Mouse (Mus musculus) hindbrain, embryonic 16.5 days (tissue): ENCODE results near the gene Spock1. TPM values are rescaled to one million over a fixed set of nuclear protein-coding genes. Genes with fewer than 3 reads are reported as not detected.

Source experiments
- ATAC-seq: fragments of 200-750 bp; cut with Nextera tagmentation; 2 replicates; pipeline ENCODE4 v1.8.0; 2017; ENCODE audit warnings: moderate TSS enrichment, moderate library complexity
- H3K27ac ChIP-seq: fragments of 300-500 bp; sonication (generic); 2 replicates; pipeline ENCODE4 v1.5.1; 2014; ENCODE audit warnings: low read depth, mild to moderate bottlenecking, control low read depth, low read length, moderate library complexity
- H3K27me3 ChIP-seq: fragments of 300-500 bp; sonication (generic); replicated peaks from 2 replicates; pipeline ENCODE4 v1.6.1; 2014; ENCODE audit warnings: low read length; ENCODE audit not compliant: control insufficient read depth, insufficient read depth
- H3K36me3 ChIP-seq: fragments of 300-500 bp; sonication (generic); 2 replicates; pipeline ENCODE4 v1.6.1; 2014; ENCODE audit warnings: mild to moderate bottlenecking, low read length, moderate library complexity, mixed read lengths; ENCODE audit not compliant: control insufficient read depth, insufficient read depth
- H3K4me1 ChIP-seq: fragments of 300-500 bp; sonication (generic); 2 replicates; pipeline ENCODE4 v1.6.1; 2014; ENCODE audit warnings: low read depth, low read length; ENCODE audit not compliant: control insufficient read depth, insufficient read depth
- H3K4me2 ChIP-seq: fragments of 300-500 bp; sonication (generic); 2 replicates; pipeline ENCODE4 v1.6.1; 2014; ENCODE audit warnings: mild to moderate bottlenecking, low read length, control low read depth, moderate library complexity
- H3K4me3 ChIP-seq: fragments of 300-500 bp; sonication (generic); 2 replicates; pipeline ENCODE4 v1.5.1; 2014; ENCODE audit warnings: mild to moderate bottlenecking, low read length, control low read depth, moderate library complexity
- H3K9ac ChIP-seq: fragments of 300-500 bp; sonication (generic); 2 replicates; pipeline ENCODE4 v1.6.1; 2014; ENCODE audit warnings: low read depth, mild to moderate bottlenecking, control low read depth, low read length, moderate library complexity
- H3K9me3 ChIP-seq: fragments of 300-500 bp; sonication (generic); 2 replicates; pipeline ENCODE4 v1.6.1; 2014; ENCODE audit warnings: mild to moderate bottlenecking, low read length, moderate library complexity; ENCODE audit not compliant: control insufficient read depth
- WGBS: fragments of 180-500 bp; shearing (Covaris S2); extraction: QIAGEN DNeasy Blood & Tissue Kit; methylation state at CpG from one replicate; pipeline ENCODE4 v1.1.7; 2014; 5-methylcytosine and 5-hydroxymethylcytosine counted together
- polyA plus RNA-seq: library from polyadenylated mRNA; unstranded; fragments of >200 nt; fragmentation: Nextera tagmentation; extraction: Ambion mirVana; gene quantifications from 2 replicates; pipeline ENCODE4 v1.2.1, GENCODE M21; 2015

Spock1 gene
- polyA plus RNA-seq, 1 experiment from 2014 or later, result 83.3 TPM

GRCm38 (mm10) chr13:57806816-57807215 is 101.3 kb downstream of the Spock1 start:
- Histone ChIP-seq H3K4me2 (no peak overlapping the region), H3K4me1 (peaks cover 5% of the 10 kb centered on the region), H3K27ac (no peak overlapping the region), H3K36me3 (no peaks in the 10 kb centered on the region), H3K9ac (no peak overlapping the region), H3K4me3 (no peak overlapping the region), H3K9me3 (no peaks in the 10 kb centered on the region), H3K27me3 (no peaks in the 10 kb centered on the region)
- peak; percentile 48; the same call in 1 of the 2 replicates for ATAC-seq
- 87% methylated on average over 3 of the region's 3 CpGs for WGBS

DNA sequence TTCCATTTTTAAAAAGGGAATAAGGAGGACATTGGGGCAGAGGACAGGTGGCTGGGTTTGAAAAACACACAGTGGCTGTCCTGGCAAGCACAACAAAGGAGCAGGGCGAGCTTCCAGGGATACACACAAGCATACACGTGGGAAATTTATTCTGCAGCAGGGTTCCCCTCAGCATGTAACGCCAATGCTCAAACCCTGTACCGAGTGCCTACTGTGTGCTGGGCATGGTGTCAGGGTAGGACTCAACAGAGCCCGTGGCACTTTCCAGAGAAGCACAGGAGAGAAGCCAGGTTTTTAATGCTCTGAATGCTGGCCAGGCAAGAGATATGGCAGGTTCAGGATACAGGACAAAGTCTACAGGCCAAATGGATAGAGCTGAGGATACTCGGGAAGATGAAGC is 101.8 kb downstream of the Spock1 start:
- H3K9me3 ChIP-seq, result no peaks in the 10 kb centered on the region
- no peak overlapping the region for H3K27ac ChIP-seq
- WGBS, result 49% methylated on average over 6 of the region's 6 CpGs
- H3K9ac ChIP-seq, result no peak overlapping the region
- H3K4me2 ChIP-seq, result no peak overlapping the region
- H3K4me3 ChIP-seq, result no peak overlapping the region
- peaks cover 5% of the 10 kb centered on the region for H3K4me1 ChIP-seq
- H3K36me3 ChIP-seq, result no peaks in the 10 kb centered on the region
- 0 out of 2 replicates have a peak, but pooled peaks have one; percentile 6 for ATAC-seq
- H3K27me3 ChIP-seq, result no peaks in the 10 kb centered on the region

DNA sequence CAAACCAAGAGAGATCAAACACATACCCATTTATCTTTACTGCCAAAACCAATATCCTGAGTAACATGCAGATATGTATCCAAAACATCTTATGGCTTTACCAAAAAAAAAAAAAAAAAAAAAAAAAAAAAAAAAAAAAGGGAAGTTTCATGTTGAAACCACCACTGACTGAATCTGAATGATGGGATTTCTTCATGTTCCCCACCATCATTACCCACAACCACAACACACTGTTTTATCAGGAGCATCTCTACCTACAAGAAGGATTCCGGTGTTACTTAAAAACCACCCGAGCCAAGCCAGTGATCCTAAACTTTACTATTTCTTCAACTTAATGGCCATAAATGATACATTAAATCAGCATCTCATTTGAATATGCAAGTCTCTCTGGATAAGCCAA is 109.5 kb downstream of the Spock1 start:
- H3K4me3 ChIP-seq, result no peak overlapping the region
- H3K4me1 ChIP-seq, result no peaks in the 10 kb centered on the region
- H3K9ac ChIP-seq, result no peak overlapping the region
- no peaks in the 10 kb centered on the region for H3K27me3 ChIP-seq
- ATAC-seq, result no peak
- H3K9me3 ChIP-seq, result no peaks in the 10 kb centered on the region
- no peaks in the 10 kb centered on the region for H3K36me3 ChIP-seq
- no peak overlapping the region for H3K4me2 ChIP-seq
- H3K27ac ChIP-seq, result no peak overlapping the region
- WGBS, result 87% methylated on average over 2 of the region's 2 CpGs

- Histone ChIP-seq H3K27ac (no peak overlapping the region), H3K4me1 (no peaks in the 10 kb centered on the region), H3K4me3 (no peak overlapping the region), H3K9me3 (no peaks in the 10 kb centered on the region), H3K27me3 (no peaks in the 10 kb centered on the region), H3K4me2 (no peak overlapping the region), H3K9ac (no peak overlapping the region), H3K36me3 (no peaks in the 10 kb centered on the region)
- no peak for ATAC-seq
- WGBS, result 67% methylated on average over 10 of the region's 10 CpGs
These were observed 111.0 kb downstream of the Spock1 start for GRCm38 (mm10) chr13:57796951-57797692.

GRCm38 (mm10) chr13:57793643-57794240 is 114.4 kb downstream of the Spock1 start:
- Histone ChIP-seq H3K36me3 (no peaks in the 10 kb centered on the region), H3K4me1 (peaks cover 10% of the 10 kb centered on the region), H3K27me3 (no peaks in the 10 kb centered on the region), H3K9me3 (no peaks in the 10 kb centered on the region), H3K27ac (no peak overlapping the region), H3K9ac (no peak overlapping the region), H3K4me2 (no peak overlapping the region), H3K4me3 (no peak overlapping the region)
- 73% methylated on average over 12 of the region's 12 CpGs for WGBS
- no peak for ATAC-seq

- 0 out of 2 replicates have a peak, but pooled peaks have one; percentile 48 for ATAC-seq
- peaks cover 10% of the 10 kb centered on the region for H3K4me1 ChIP-seq
- H3K4me3 ChIP-seq, result no peak overlapping the region
- WGBS, result 32% methylated on average over 5 of the region's 5 CpGs
- H3K4me2 ChIP-seq, result no peak overlapping the region
- no peaks in the 10 kb centered on the region for H3K27me3 ChIP-seq
- no peak overlapping the region for H3K9ac ChIP-seq
- H3K9me3 ChIP-seq, result no peaks in the 10 kb centered on the region
- H3K27ac ChIP-seq, result no peak overlapping the region
- H3K36me3 ChIP-seq, result no peaks in the 10 kb centered on the region
These were observed 118.3 kb downstream of the Spock1 start for GRCm38 (mm10) chr13:57789796-57790195.

GRCm38 (mm10) chr13:57788299-57788698 is 119.8 kb downstream of the Spock1 start:
- 93% methylated on average over 4 of the region's 4 CpGs for WGBS
- no peaks in the 10 kb centered on the region for H3K9me3 ChIP-seq
- no peak for ATAC-seq

DNA sequence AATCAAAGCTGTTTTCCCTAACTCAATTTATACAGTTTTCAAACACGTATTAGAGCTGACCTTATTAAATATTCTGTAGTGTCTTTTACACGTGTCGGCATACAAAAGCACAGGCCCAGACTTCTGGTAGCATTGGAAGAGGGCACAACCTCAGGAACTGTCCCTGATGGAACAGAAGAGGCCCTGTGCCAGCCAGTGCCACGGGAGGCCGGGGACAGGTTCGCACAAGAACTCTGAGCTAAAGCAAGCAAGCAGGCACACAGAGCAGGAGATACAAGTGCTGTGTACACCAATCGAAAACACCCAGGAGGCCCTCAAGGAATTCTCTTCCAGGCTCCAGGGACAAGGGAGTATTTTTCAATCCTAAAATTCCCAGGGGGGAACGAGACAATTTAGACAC is 121.9 kb downstream of the Spock1 start:
- no peaks in the 10 kb centered on the region for H3K9me3 ChIP-seq
- no peak overlapping the region for H3K9ac ChIP-seq
- peaks cover 13% of the 10 kb centered on the region for H3K4me1 ChIP-seq
- 57% methylated on average over 8 of the region's 8 CpGs for WGBS
- no peak for ATAC-seq
- no peak overlapping the region for H3K4me3 ChIP-seq
- no peaks in the 10 kb centered on the region for H3K27me3 ChIP-seq
- H3K4me2 ChIP-seq, result no peak overlapping the region
- H3K27ac ChIP-seq, result no peak overlapping the region
- H3K36me3 ChIP-seq, result no peaks in the 10 kb centered on the region

More at GRCm38 (mm10) chr13:57788299-57788698, 119.8 kb downstream of the Spock1 start:
- H3K4me2 ChIP-seq, result no peak overlapping the region
- H3K4me3 ChIP-seq, result no peak overlapping the region
- H3K9ac ChIP-seq, result no peak overlapping the region
- H3K36me3 ChIP-seq, result no peaks in the 10 kb centered on the region
- H3K27me3 ChIP-seq, result no peaks in the 10 kb centered on the region
- no peak overlapping the region for H3K27ac ChIP-seq
- peaks cover 10% of the 10 kb centered on the region for H3K4me1 ChIP-seq

DNA sequence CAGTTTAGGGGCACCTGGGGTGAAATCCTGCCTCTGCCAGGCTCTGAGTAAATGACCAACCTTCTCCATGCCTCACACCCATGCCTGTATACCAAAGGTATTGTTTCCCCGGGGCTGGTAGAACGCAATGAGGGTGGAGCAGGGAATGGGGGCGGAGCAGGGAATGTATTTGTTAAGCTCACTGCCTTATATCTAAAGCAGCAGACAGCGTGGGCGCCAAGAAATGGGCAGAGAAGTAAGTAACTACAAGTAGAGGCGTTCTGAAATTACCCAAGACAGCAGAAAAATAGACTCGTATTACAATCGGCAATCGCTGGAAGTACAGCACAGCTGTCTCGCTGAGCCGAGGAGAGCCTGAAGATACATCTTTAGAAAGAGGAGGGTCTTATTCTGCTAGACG is 125.2 kb downstream of the Spock1 start:
- Histone ChIP-seq H3K4me1 (peaks cover 3% of the 10 kb centered on the region; the same call in 1 of the 2 replicates), H3K27me3 (no peaks in the 10 kb centered on the region), H3K9ac (no peak overlapping the region), H3K36me3 (no peaks in the 10 kb centered on the region), H3K27ac (no peak overlapping the region), H3K9me3 (no peaks in the 10 kb centered on the region), H3K4me2 (no peak overlapping the region), H3K4me3 (no peak overlapping the region)
- ATAC-seq, result no peak
- WGBS, result 69% methylated on average over 12 of the region's 12 CpGs
